Mouse (Mus musculus) liver, postnatal 0 days (tissue): ENCODE measurements around the gene Camta1. TPM values are rescaled to one million over a fixed set of nuclear protein-coding genes. Genes with fewer than 3 reads are reported as not detected.
"Not testable (repeated sequence)": the region's sequence is repeated elsewhere in the genome, so short reads cannot be mapped to it uniquely, and the experiment has no call there.

Source experiments
- ATAC-seq: fragments of 200-750 bp; cut with Nextera tagmentation; 2 replicates; pipeline ENCODE4 v1.8.0; 2017; ENCODE audit warnings: mild to moderate bottlenecking, moderate library complexity
- DNase-seq: peaks from one replicate; pipeline ENCODE4 v3.0.0-alpha.2; 2016
- H3K27ac ChIP-seq: fragments of 300-500 bp; sonication (generic); 2 replicates; pipeline ENCODE4 v1.5.1; 2014; ENCODE audit warnings: antibody characterized with exemption, moderate library complexity, mild to moderate bottlenecking, low read depth
- H3K27me3 ChIP-seq: fragments of 300-500 bp; sonication (generic); 2 replicates; pipeline ENCODE4 v1.6.1; 2014; ENCODE audit warnings: low read length, control low read depth, mixed read lengths; ENCODE audit not compliant: insufficient read depth
- H3K36me3 ChIP-seq: fragments of 300-500 bp; sonication (generic); replicated peaks from 2 replicates; pipeline ENCODE4 v1.6.1; 2014; ENCODE audit warnings: mild to moderate bottlenecking, control low read depth, low read length, moderate library complexity, mixed read lengths; ENCODE audit not compliant: insufficient read depth
- H3K4me1 ChIP-seq: fragments of 300-500 bp; sonication (generic); 2 replicates; pipeline ENCODE4 v1.6.1; 2014; ENCODE audit warnings: antibody characterized with exemption, mild to moderate bottlenecking, control low read depth; ENCODE audit not compliant: insufficient read depth
- H3K4me2 ChIP-seq: fragments of 300-500 bp; sonication (generic); 2 replicates; pipeline ENCODE4 v1.6.1; 2014; ENCODE audit warnings: low read depth, mild to moderate bottlenecking, low read length, moderate library complexity, mixed read lengths
- H3K4me3 ChIP-seq: fragments of 300-500 bp; sonication (generic); 2 replicates; pipeline ENCODE4 v1.5.1; 2014; ENCODE audit warnings: low read depth, low read length
- H3K9ac ChIP-seq: fragments of 300-500 bp; sonication (generic); replicated peaks from 2 replicates; pipeline ENCODE4 v1.6.1; 2014; ENCODE audit warnings: mild to moderate bottlenecking, moderate library complexity
- H3K9me3 ChIP-seq: fragments of 300-500 bp; sonication (generic); 2 replicates; pipeline ENCODE4 v1.6.1; 2016; ENCODE audit warnings: mild to moderate bottlenecking, control low read depth, low read length, mixed read lengths
- CTCF ChIP-seq: sonication (generic); IDR thresholded peaks from 2 replicates; pipeline ENCODE4 v1.5.1; 2016; ENCODE audit warnings: antibody characterized with exemption, low read depth
- EP300 ChIP-seq: IDR thresholded peaks from 2 replicates; pipeline ENCODE4 v1.6.1; 2016; ENCODE audit warnings: antibody characterized with exemption, low read depth, mild to moderate bottlenecking
- WGBS: fragments of 180-500 bp; shearing (Covaris S2); extraction: QIAGEN DNeasy Blood & Tissue Kit; methylation state at CpG from one replicate; pipeline ENCODE4 v1.1.7; 2014; ENCODE audit not compliant: insufficient replicate concordance; 5-methylcytosine and 5-hydroxymethylcytosine counted together
- polyA plus RNA-seq: library from polyadenylated mRNA; unstranded; fragments of >200 nt; fragmentation: Nextera tagmentation; extraction: Ambion mirVana; gene quantifications from 2 replicates; pipeline ENCODE4 v1.2.1, GENCODE M21; 2015

The Camta1 gene
- polyA plus RNA-seq, 1 experiment from 2014 or later, result 48.3 TPM

- ATAC-seq, result no peak
- Histone ChIP-seq H3K9ac (no peak overlapping the region), H3K36me3 (no peaks in the 10 kb centered on the region; the same call in 1 of the 2 replicates), H3K4me2 (no peak overlapping the region), H3K4me1 (no peaks in the 10 kb centered on the region), H3K9me3 (no peaks in the 10 kb centered on the region), H3K27ac (no peak overlapping the region), H3K27me3 (no peaks in the 10 kb centered on the region), H3K4me3 (no peak overlapping the region)
- WGBS, result 85% methylated on average over 11 of the region's 11 CpGs
- DNase-seq, result no peak
- TF ChIP-seq EP300, result no peak
- no peak for TF ChIP-seq CTCF
Observed at GRCm38 (mm10) chr4:151037800-151038199, 823.9 kb downstream of the Camta1 start.

DNA sequence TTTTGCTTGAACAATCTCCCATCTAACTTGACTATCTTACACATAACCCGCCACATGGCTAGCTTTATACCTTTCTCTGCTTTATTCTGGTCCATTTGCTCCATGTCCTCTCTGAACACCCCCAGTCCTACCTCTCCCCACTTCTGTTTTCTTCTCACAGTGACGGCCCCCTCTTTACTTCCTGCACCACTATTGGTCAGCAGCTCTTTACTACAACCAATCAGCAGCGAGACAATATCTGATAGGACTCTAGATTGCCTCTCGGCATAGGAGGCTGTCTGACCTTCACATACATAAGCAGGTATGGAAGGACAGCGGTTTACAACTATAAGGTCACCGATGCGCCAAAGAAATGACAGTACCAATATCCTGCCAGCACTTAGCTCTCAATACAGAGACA, 825.2 kb downstream of the Camta1 start:
- Histone ChIP-seq H3K27ac (no peak overlapping the region), H3K4me2 (no peak overlapping the region), H3K4me1 (no peaks in the 10 kb centered on the region), H3K27me3 (no peaks in the 10 kb centered on the region), H3K9ac (no peak overlapping the region), H3K9me3 (no peaks in the 10 kb centered on the region), H3K4me3 (no peak overlapping the region), H3K36me3 (no peaks in the 10 kb centered on the region; the same call in 1 of the 2 replicates)
- 84% methylated on average over 7 of the region's 7 CpGs for WGBS
- TF ChIP-seq EP300, result no peak
- no peak for TF ChIP-seq CTCF
- no peak for ATAC-seq
- no peak for DNase-seq

- no peak overlapping the region for H3K9ac ChIP-seq
- H3K27me3 ChIP-seq, result no peaks in the 10 kb centered on the region
- H3K4me2 ChIP-seq, result no peak overlapping the region
- H3K27ac ChIP-seq, result no peak overlapping the region
- H3K4me3 ChIP-seq, result no peak overlapping the region
- no peaks in the 10 kb centered on the region for H3K4me1 ChIP-seq
- peak; percentile 75 for TF ChIP-seq CTCF
- TF ChIP-seq EP300, result no peak
- no peak for DNase-seq
- no peak for ATAC-seq
- peaks cover 15% of the 10 kb centered on the region for H3K36me3 ChIP-seq
- 53% methylated on average over 6 of the region's 6 CpGs for WGBS
- H3K9me3 ChIP-seq, result no peaks in the 10 kb centered on the region
Observed at GRCm38 (mm10) chr4:151027001-151027400, 834.7 kb downstream of the Camta1 start.

GRCm38 (mm10) chr4:151024152-151024551, 837.5 kb downstream of the Camta1 start:
- Histone ChIP-seq H3K4me2 (no peak overlapping the region), H3K36me3 (peaks cover 16% of the 10 kb centered on the region), H3K4me1 (no peaks in the 10 kb centered on the region), H3K9me3 (no peaks in the 10 kb centered on the region), H3K27ac (no peak overlapping the region), H3K9ac (no peak overlapping the region), H3K4me3 (no peak overlapping the region), H3K27me3 (no peaks in the 10 kb centered on the region)
- no peak for DNase-seq
- no peak for ATAC-seq
- TF ChIP-seq EP300 (no peak; the same call in 1 of the 2 replicates), CTCF (no peak)
- WGBS, result 69% methylated on average over 9 of the region's 9 CpGs

DNA sequence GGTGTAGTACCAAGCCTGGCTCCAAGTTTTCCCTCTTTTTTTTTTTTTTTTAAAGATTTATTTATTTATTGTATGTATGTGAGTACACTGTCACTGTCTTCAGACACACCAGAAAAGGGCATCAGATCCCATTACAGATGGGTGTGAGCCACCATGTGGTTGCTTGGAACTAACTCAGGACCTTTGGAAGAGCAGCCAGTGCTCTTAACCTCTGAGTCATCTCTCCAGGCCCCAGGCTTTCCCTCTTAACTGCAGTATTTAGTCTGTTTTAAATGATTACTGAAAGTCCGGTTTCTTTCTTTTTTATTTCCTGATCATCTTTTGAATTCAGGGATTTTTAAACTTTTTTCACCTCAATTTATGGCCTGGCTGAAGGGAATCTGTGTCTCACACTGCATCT, 844.3 kb downstream of the Camta1 start:
- WGBS, result 78% methylated on average over 1 of the region's 1 CpGs
- not testable (repeated sequence) for H3K9me3 ChIP-seq, H3K4me3 ChIP-seq, H3K4me2 ChIP-seq, H3K27me3 ChIP-seq, ATAC-seq, H3K9ac ChIP-seq, DNase-seq, H3K4me1 ChIP-seq, H3K27ac ChIP-seq
- H3K36me3 ChIP-seq, result peaks cover 17% of the 10 kb centered on the region

- Histone ChIP-seq H3K36me3 (peaks cover 14% of the 10 kb centered on the region), H3K4me3 (no peak overlapping the region), H3K27ac (no peak overlapping the region), H3K4me1 (no peaks in the 10 kb centered on the region), H3K27me3 (no peaks in the 10 kb centered on the region), H3K4me2 (no peak overlapping the region), H3K9ac (no peak overlapping the region), H3K9me3 (no peaks in the 10 kb centered on the region)
- no peak for ATAC-seq
- 90% methylated on average over 10 of the region's 10 CpGs for WGBS
- DNase-seq, result no peak
- TF ChIP-seq CTCF (no peak), EP300 (no peak)
Observed at GRCm38 (mm10) chr4:151015946-151016345, 845.7 kb downstream of the Camta1 start.

DNA sequence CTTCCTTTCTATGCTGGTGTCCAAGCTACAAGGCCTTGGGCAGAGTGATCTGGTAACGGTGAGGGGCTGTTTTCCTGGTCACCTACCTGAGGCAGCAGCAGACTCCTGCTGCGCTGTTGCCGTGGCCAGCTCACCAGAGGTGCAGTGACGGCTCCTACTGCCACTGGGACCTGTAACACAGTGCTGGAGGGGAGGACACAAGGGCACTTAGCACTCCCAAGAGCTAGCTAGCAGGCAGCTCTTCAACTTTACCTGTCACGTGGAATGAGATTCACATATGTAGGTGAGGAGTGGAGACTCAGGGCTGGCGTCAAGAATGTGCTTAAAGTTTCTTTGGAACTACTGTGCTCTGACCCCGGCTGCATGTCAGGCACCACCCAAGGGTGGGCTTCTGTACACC, 851.4 kb downstream of the Camta1 start:
- ATAC-seq (no peak), DNase-seq (no peak)
- H3K9ac ChIP-seq, result no peak overlapping the region
- TF ChIP-seq EP300 (no peak), CTCF (no peak)
- no peaks in the 10 kb centered on the region for H3K9me3 ChIP-seq
- WGBS, result 82% methylated on average over 7 of the region's 7 CpGs
- no peaks in the 10 kb centered on the region for H3K4me1 ChIP-seq
- no peak overlapping the region for H3K4me2 ChIP-seq
- H3K27me3 ChIP-seq, result no peaks in the 10 kb centered on the region
- peaks cover 10% of the 10 kb centered on the region for H3K36me3 ChIP-seq
- H3K4me3 ChIP-seq, result no peak overlapping the region
- H3K27ac ChIP-seq, result no peak overlapping the region
